ENCODE assay signal across 8 mouse cellular contexts in the genomic region with DNA sequence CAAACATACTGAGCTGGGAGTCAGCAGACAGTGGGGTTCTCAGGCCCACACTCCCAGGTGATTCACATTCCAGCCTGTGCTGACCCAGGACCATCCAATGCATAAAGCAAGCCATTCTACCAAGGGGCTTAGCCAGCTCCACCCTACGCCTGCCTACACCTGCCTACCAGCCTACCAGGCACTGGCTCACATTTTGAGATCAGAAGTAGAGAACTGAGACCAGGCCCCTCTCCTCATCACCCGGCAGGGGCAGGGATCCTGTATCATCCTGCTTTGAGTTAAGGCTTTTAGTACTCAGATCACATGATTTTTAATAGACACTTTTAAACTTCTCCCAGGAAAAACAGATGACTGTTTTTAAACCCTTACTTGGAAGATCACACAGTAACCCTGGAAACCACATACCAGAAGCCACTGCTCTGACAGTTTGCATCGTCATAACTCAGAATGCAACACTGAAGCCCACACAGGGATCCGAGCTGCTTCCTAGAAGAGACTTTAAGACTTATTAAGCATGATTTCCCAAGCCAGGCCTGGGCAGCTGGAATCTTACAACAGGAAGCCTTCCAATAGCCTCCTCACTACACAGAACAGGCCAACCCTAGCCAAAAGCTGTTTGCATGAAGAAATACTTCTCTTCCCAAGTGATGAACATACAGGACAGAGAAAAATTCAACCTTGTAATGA. TPM values are rescaled to one million over a fixed set of nuclear protein-coding genes. Genes with fewer than 3 reads are reported as not detected.
DNase-seq lines count a peak whose midpoint lies in the region; ATAC-seq lines count a peak whose summit lies in the region.

No protein-coding gene starts in this region.

- DNase-seq in kidney, adult 8-10 months: no peak
- peak; percentile 22 for DNase-seq in liver
- DNase-seq in cerebellum, adult 8-10 months: no peak
- DNase-seq in midbrain, embryonic 10.5 days (ENCODE audit: low spot score): no peak

- no peaks in the 10 kb centered on the region for H3K36me3 ChIP-seq in kidney, embryonic 14.5 days (ENCODE audit: control insufficient read depth, insufficient read depth, low read length)
- no peaks in the 10 kb centered on the region for H3K36me3 ChIP-seq in heart, embryonic 16.5 days (ENCODE audit: control insufficient read depth, insufficient read depth)
- no peaks in the 10 kb centered on the region for H3K36me3 ChIP-seq in stomach, embryonic 15.5 days
- H3K36me3 ChIP-seq in midbrain, embryonic 10.5 days: no peaks in the 10 kb centered on the region

- WGBS in kidney, embryonic 14.5 days: 37% methylated on average over 4 of the region's 4 CpGs
- WGBS in heart, embryonic 16.5 days: 47% methylated on average over 4 of the region's 4 CpGs
- 20% methylated on average over 4 of the region's 4 CpGs for WGBS in stomach, embryonic 15.5 days
- 80% methylated on average over 4 of the region's 4 CpGs for WGBS in midbrain, embryonic 10.5 days

- H3K9ac ChIP-seq in kidney, embryonic 14.5 days (ENCODE audit: low read depth, low read length): no peak overlapping the region
- H3K9ac ChIP-seq in heart, embryonic 16.5 days (ENCODE audit: low read length): peak overlapping the region; percentile 10; the same call in 1 of the 2 replicates
- H3K9ac ChIP-seq in stomach, embryonic 15.5 days: no peak overlapping the region

- H3K4me1 ChIP-seq in kidney, embryonic 14.5 days (ENCODE audit: control insufficient read depth, insufficient read depth, low read length): peaks cover 37% of the 10 kb centered on the region
- H3K4me1 ChIP-seq in heart, embryonic 16.5 days (ENCODE audit: control insufficient read depth, insufficient read depth, low read length): peaks cover 74% of the 10 kb centered on the region
- H3K4me1 ChIP-seq in stomach, embryonic 15.5 days: peaks cover 62% of the 10 kb centered on the region
- H3K4me1 ChIP-seq in midbrain, embryonic 10.5 days: 0 out of 2 replicates have a peak, but pooled peaks cover 6% of the 10 kb centered on the region

- no peaks in the 10 kb centered on the region for H3K27me3 ChIP-seq in kidney, embryonic 14.5 days (ENCODE audit: control insufficient read depth, insufficient read depth, low read length)
- H3K27me3 ChIP-seq in heart, embryonic 16.5 days (ENCODE audit: control insufficient read depth, insufficient read depth, low read length): no peaks in the 10 kb centered on the region
- no peaks in the 10 kb centered on the region for H3K27me3 ChIP-seq in stomach, embryonic 15.5 days (replicated peaks)
- H3K27me3 ChIP-seq in midbrain, embryonic 10.5 days (ENCODE audit: low read depth, poor library complexity, severe bottlenecking): no peaks in the 10 kb centered on the region

- H3K9me3 ChIP-seq in kidney, embryonic 14.5 days (ENCODE audit: control insufficient read depth, low read length): no peaks in the 10 kb centered on the region
- no peaks in the 10 kb centered on the region for H3K9me3 ChIP-seq in heart, embryonic 16.5 days (replicated peaks; ENCODE audit: control insufficient read depth, low read length)
- no peaks in the 10 kb centered on the region for H3K9me3 ChIP-seq in stomach, embryonic 15.5 days
- H3K9me3 ChIP-seq in midbrain, embryonic 10.5 days (replicated peaks): no peaks in the 10 kb centered on the region

- no peak overlapping the region for H3K4me2 ChIP-seq in kidney, embryonic 14.5 days (replicated peaks; ENCODE audit: low read depth, low read length)
- no peak overlapping the region for H3K4me2 ChIP-seq in heart, embryonic 16.5 days (ENCODE audit: low read depth, low read length)
- peak overlapping the region; percentile 35; the same call in 1 of the 2 replicates for H3K4me2 ChIP-seq in stomach, embryonic 15.5 days

- peak overlapping the region; percentile 73 for H3K27ac ChIP-seq in kidney, embryonic 14.5 days (ENCODE audit: low read depth, low read length)
- H3K27ac ChIP-seq in heart, embryonic 16.5 days (ENCODE audit: low read length): peak overlapping the region; percentile 47
- H3K27ac ChIP-seq in stomach, embryonic 15.5 days: peak overlapping the region; percentile 91
- H3K27ac ChIP-seq in midbrain, embryonic 10.5 days (replicated peaks): no peak overlapping the region

- H3K4me3 ChIP-seq in kidney, embryonic 14.5 days (ENCODE audit: low read length): no peak overlapping the region
- no peak overlapping the region for H3K4me3 ChIP-seq in heart, embryonic 16.5 days (ENCODE audit: low read length)
- no peak overlapping the region for H3K4me3 ChIP-seq in stomach, embryonic 15.5 days (replicated peaks)
- no peak overlapping the region for H3K4me3 ChIP-seq in midbrain, embryonic 10.5 days

- ATAC-seq in kidney, embryonic 14.5 days (ENCODE audit: low FRiP score, low TSS enrichment): peak; percentile 65; the same call in 1 of the 2 replicates
- peak; percentile 50 for ATAC-seq in common myeloid progenitor, adult 5-6 weeks (replicated peaks; ENCODE audit: low read depth, poor library complexity, severe bottlenecking)
- ATAC-seq in heart, embryonic 16.5 days (replicated peaks; ENCODE audit: extremely low read depth, insufficient read depth, low FRiP score): 0 out of 2 replicates have a peak, but pooled peaks have one; percentile 10
- peak; percentile 76; the same call in 1 of the 2 replicates for ATAC-seq in stomach, embryonic 15.5 days (ENCODE audit: insufficient read depth, low FRiP score, low read depth)

RNA-seq across cellular contexts. Expression of gene Arhgap10, which starts 27.5 kb away (rescaled TPM):
- polyA plus RNA-seq in kidney, embryonic 14.5 days (2014; fragmentation: Nextera tagmentation; extraction: Ambion mirVana): 21.8 and 29.4 TPM in 2 replicates
- 22.4 and 30.7 TPM in 2 replicates for total RNA-seq in common myeloid progenitor, adult 5-6 weeks (2017)
- polyA plus RNA-seq in heart, embryonic 16.5 days (2015; fragmentation: Nextera tagmentation; extraction: Ambion mirVana): 29.7 and 33.9 TPM in 2 replicates
- polyA plus RNA-seq in stomach, embryonic 15.5 days (2015; fragmentation: Nextera tagmentation; extraction: Ambion mirVana): 29.4 and 29.8 TPM in 2 replicates
- polyA plus RNA-seq in midbrain, embryonic 10.5 days (2016; fragmentation: Nextera tagmentation; extraction: Ambion mirVana): 13.9 and 16.5 TPM in 2 replicates

RNA-seq across cellular contexts. Expression of gene Prmt9, which starts 59.0 kb away (rescaled TPM):
- polyA plus RNA-seq in kidney, embryonic 14.5 days (2014; fragmentation: Nextera tagmentation; extraction: Ambion mirVana): 16.7 and 21.4 TPM in 2 replicates
- total RNA-seq in common myeloid progenitor, adult 5-6 weeks (2017): 21.9 and 23.2 TPM in 2 replicates
- polyA plus RNA-seq in heart, embryonic 16.5 days (2015; fragmentation: Nextera tagmentation; extraction: Ambion mirVana): 15.3 and 15.7 TPM in 2 replicates
- polyA plus RNA-seq in stomach, embryonic 15.5 days (2015; fragmentation: Nextera tagmentation; extraction: Ambion mirVana): 17.2 and 18.5 TPM in 2 replicates
- 22.9 and 23.6 TPM in 2 replicates for polyA plus RNA-seq in midbrain, embryonic 10.5 days (2016; fragmentation: Nextera tagmentation; extraction: Ambion mirVana)

Comparison
In these comparisons a context has a peak if more than half of its experiments do, and no peak if none do; other contexts are left out.
1. ATAC-seq: peak in every context shown above with its lines; median percentile 76 in stomach, embryonic 15.5 days; 65 in kidney, embryonic 14.5 days; 50 in common myeloid progenitor, adult 5-6 weeks; 10 in heart, embryonic 16.5 days.